ENCODE assay signal across 26 mouse cellular contexts in the genomic region with DNA sequence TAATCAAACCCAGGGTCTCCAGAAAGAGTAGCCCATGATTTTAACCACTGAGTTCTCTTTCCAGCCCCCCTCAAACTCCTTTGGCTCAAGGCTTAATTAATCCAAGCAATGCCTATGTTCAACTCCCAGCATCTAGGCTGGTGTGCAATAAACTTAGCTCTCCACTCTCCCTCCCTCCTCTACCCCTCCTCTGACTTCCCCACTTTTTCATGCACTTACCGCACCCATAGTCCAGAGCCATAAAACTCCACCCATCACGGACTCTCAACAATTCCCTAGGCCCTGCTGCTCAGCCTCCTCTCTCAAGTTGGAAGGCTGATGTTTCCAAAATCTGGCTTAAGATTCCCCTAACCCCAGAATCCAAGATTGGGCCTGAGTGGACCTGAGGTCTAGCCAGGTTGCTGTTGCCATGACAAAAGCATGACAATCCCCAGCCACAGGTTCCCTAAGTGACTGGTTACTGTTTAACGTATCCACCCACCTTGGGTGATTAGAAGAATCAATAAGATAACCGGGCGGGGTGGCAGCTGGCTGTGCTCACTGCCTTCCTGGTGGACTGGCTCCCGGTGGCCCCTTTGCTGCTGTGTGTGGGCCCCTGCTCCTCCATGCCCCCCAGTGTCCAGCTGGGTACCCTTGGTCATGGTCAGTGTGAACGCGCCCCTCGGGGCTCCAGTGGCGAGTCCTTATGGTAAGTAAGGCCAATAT. TPM values are rescaled to one million over a fixed set of nuclear protein-coding genes. Genes with fewer than 3 reads are reported as not detected.
DNase-seq lines count a peak whose midpoint lies in the region; ATAC-seq and TF ChIP-seq lines count a peak whose summit lies in the region.
"Had no signal": no experiment of that assay in that cellular context is flagged by ENCODE, and none has a peak within 500 bp of the region (broad histone marks: within the 10 kb centered on the region; RNA-seq: fewer than 3 reads in every experiment).

Gene Hnf4a, plus strand, starts transcription at position 509 of the 705 bp plus-strand sequence.

- TF ChIP-seq CTCF in kidney, postnatal 0 days (IDR thresholded peaks at IDR 0.05; ENCODE audit: low read depth) = no peak

- WGBS in kidney, postnatal 0 days = 75% methylated on average over 10 of the region's 10 CpGs
- WGBS in liver, embryonic 16.5 days (ENCODE audit: insufficient replicate concordance) = 60% methylated on average over 10 of the region's 10 CpGs

- H3K27ac ChIP-seq in kidney, postnatal 0 days = no peak within 1 kb of the TSS
- H3K27ac ChIP-seq in liver, embryonic 16.5 days (ENCODE audit: low read length) = no peak within 1 kb of the TSS
- H3K27ac ChIP-seq: embryonic facial prominence, embryonic 13.5 days; forebrain, embryonic 10.5 days; hindbrain, embryonic 14.5 days; limb, embryonic 13.5 days; midbrain, embryonic 15.5 days had no signal

- no peak within 1 kb of the TSS for H3K4me2 ChIP-seq in kidney, postnatal 0 days (ENCODE audit: low read length)
- H3K4me2 ChIP-seq in liver, embryonic 16.5 days (ENCODE audit: low read depth, low read length) = peak within 1 kb of the TSS; percentile 19
- H3K4me2 ChIP-seq: embryonic facial prominence, embryonic 13.5 days; hindbrain, embryonic 14.5 days; limb, embryonic 13.5 days; midbrain, embryonic 15.5 days had no signal

- H3K9me3 ChIP-seq in kidney, postnatal 0 days (replicated peaks; ENCODE audit: low read length) = no peaks in the 10 kb centered on the region
- no peaks in the 10 kb centered on the region for H3K9me3 ChIP-seq in liver, embryonic 16.5 days (replicated peaks; ENCODE audit: control insufficient read depth, low read length)
- H3K9me3 ChIP-seq: embryonic facial prominence, embryonic 13.5 days; forebrain, embryonic 10.5 days; G1E; limb, embryonic 13.5 days; megakaryocyte, embryonic 14.5 days; midbrain, embryonic 15.5 days had no signal

- no peak within 1 kb of the TSS for H3K4me3 ChIP-seq in kidney, postnatal 0 days (replicated peaks; ENCODE audit: low read depth, low read length)
- H3K4me3 ChIP-seq in liver, embryonic 16.5 days (ENCODE audit: low read depth, low read length) = peak within 1 kb of the TSS; percentile 51
- H3K4me3 ChIP-seq: embryonic facial prominence, embryonic 13.5 days; forebrain, embryonic 10.5 days; limb, embryonic 13.5 days; megakaryocyte, embryonic 14.5 days; midbrain, embryonic 15.5 days had no signal

- no peak for DNase-seq in adrenal gland, postnatal 10 days
- DNase-seq in adrenal gland, postnatal 25 days = no peak
- no peak for DNase-seq in kidney, postnatal 0 days (ENCODE audit: low spot score)
- DNase-seq in kidney, postnatal 10 days = no peak
- DNase-seq in right cerebral cortex, adult 18-20 months = no peak
- no peak for DNase-seq in urinary bladder, adult 2 months (ENCODE audit: low spot score)
- DNase-seq in left cerebral cortex, postnatal 14 days (ENCODE audit: low spot score in 2 of 2) = no peak
- DNase-seq: adrenal gland, adult 2 months; cerebellum, adult 8-10 months; gastrocnemius, postnatal 25 days; layer of hippocampus, adult 9-11 months; lung, postnatal 14 days; spleen, adult 18-20 months; thymus, postnatal 25 days had no signal

- ATAC-seq in kidney, postnatal 0 days (replicated peaks; ENCODE audit: low FRiP score, low read depth) = no peak
- ATAC-seq in liver, embryonic 16.5 days (ENCODE audit: low read depth) = peak; percentile 74
- ATAC-seq: CD4-positive, CD25-positive, alpha-beta regulatory T cell, adult 4 months; midbrain, embryonic 15.5 days had no signal

- no peaks in the 10 kb centered on the region for H3K4me1 ChIP-seq in kidney, postnatal 0 days (replicated peaks; ENCODE audit: insufficient read depth, low read length)
- H3K4me1 ChIP-seq in liver, embryonic 16.5 days (ENCODE audit: control insufficient read depth, low read depth, low read length) = no peaks in the 10 kb centered on the region
- H3K4me1 ChIP-seq: embryonic facial prominence, embryonic 13.5 days; forebrain, embryonic 10.5 days; midbrain, embryonic 15.5 days had no signal

- H3K27me3 ChIP-seq in kidney, postnatal 0 days (ENCODE audit: insufficient read depth, low read length) = no peaks in the 10 kb centered on the region
- no peaks in the 10 kb centered on the region for H3K27me3 ChIP-seq in liver, embryonic 16.5 days (ENCODE audit: control insufficient read depth, insufficient read depth, low read depth, low read length)
- H3K27me3 ChIP-seq: embryonic facial prominence, embryonic 13.5 days; limb, embryonic 13.5 days; midbrain, embryonic 15.5 days had no signal

- intact Hi-C loops in left cerebral cortex, postnatal 14 days (cut with DNase I) = no loop called here

- H3K36me3 ChIP-seq in kidney, postnatal 0 days (ENCODE audit: insufficient read depth, low read length) = no peaks in the 10 kb centered on the region
- no peaks in the 10 kb centered on the region for H3K36me3 ChIP-seq in liver, embryonic 16.5 days (ENCODE audit: control insufficient read depth, insufficient read depth)
- H3K36me3 ChIP-seq: embryonic facial prominence, embryonic 13.5 days; forebrain, embryonic 10.5 days; G1E; limb, embryonic 13.5 days; midbrain, embryonic 15.5 days had no signal

- no peak within 1 kb of the TSS for H3K9ac ChIP-seq in kidney, postnatal 0 days (ENCODE audit: low read depth, low read length)
- H3K9ac ChIP-seq in liver, embryonic 16.5 days (ENCODE audit: low read depth, low read length) = peak within 1 kb of the TSS; percentile 26; the same call in 1 of the 2 replicates
- H3K9ac ChIP-seq: embryonic facial prominence, embryonic 13.5 days; hindbrain, embryonic 14.5 days; limb, embryonic 13.5 days; midbrain, embryonic 15.5 days had no signal

RNA-seq across cellular contexts. Expression of gene Hnf4a, which starts in this region (rescaled TPM):
- total RNA-seq in adrenal gland, postnatal 10 days (2021) = 10 to 100 TPM; 11.8 to 51.8 TPM
- 2.4 TPM in 1 of 2 replicates, not detected in the other for total RNA-seq in adrenal gland, postnatal 25 days (2021)
- 21.6 and 24.3 TPM in 2 replicates for polyA plus RNA-seq in kidney, postnatal 0 days (2015; fragmentation: Nextera tagmentation; extraction: Ambion mirVana)
- 18.8 and 21.1 TPM in 2 replicates for polyA plus RNA-seq in liver, embryonic 16.5 days (2015; fragmentation: Nextera tagmentation; extraction: Ambion mirVana)
- polyA plus RNA-seq in urinary bladder, adult 2 months (2012; rRNA removed) = 0.22 and 0.51 TPM in 2 replicates
- total RNA-seq in left cerebral cortex, postnatal 14 days (2021) = not detected
- total RNA-seq: gastrocnemius, postnatal 25 days; heart, adult 8-10 months had no signal
- polyA plus RNA-seq: CD4-positive, CD25-positive, alpha-beta regulatory T cell, adult 4 months; cortical plate, adult 2 months; embryonic facial prominence, embryonic 13.5 days; forebrain, embryonic 10.5 days; heart, postnatal 0 days; hindbrain, embryonic 14.5 days; limb, embryonic 13.5 days; midbrain, embryonic 15.5 days had no signal

Comparison
In these comparisons a context has a peak if more than half of its experiments do, and no peak if none do; other contexts are left out.
1. RNA of gene Hnf4a (polyA plus RNA-seq): 21.6 to 24.3 TPM in kidney, postnatal 0 days and 18.8 to 21.1 TPM in liver, embryonic 16.5 days; 0.22 to 0.51 TPM in urinary bladder, adult 2 months; every median in the first group is over 10 times any median in the second.